Comparison of ENCODE assay signal across 27 mouse cellular contexts in the genomic region with DNA sequence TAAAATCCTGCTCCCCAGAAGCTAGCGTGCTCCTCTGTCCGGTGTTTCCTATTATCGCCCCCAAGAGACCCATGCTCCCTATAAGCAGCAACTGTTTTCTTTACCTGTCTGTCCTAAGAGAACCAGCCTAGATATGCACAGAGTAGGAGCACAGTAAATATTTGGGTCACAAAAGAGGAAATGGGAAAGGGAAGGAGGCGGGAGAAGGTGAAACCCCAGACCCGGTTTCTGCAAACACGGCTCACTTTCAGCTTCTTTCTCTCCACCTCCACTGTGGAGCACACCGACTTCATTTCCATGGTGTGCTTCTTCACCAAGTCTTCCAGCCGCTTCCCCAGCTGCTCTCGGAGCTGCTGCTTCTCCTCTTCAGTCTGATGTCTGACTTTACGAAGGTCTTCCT. TPM values are rescaled to one million over a fixed set of nuclear protein-coding genes. Genes with fewer than 3 reads are reported as not detected.
DNase-seq lines count a peak whose midpoint lies in the region; ATAC-seq and TF ChIP-seq lines count a peak whose summit lies in the region.
"Had no signal": no experiment of that assay in that cellular context is flagged by ENCODE, and none has a peak within 500 bp of the region (broad histone marks: within the 10 kb centered on the region; RNA-seq: fewer than 3 reads in every experiment).

No protein-coding gene starts in this region.

- peaks cover 15% of the 10 kb centered on the region for H3K9me3 ChIP-seq in megakaryocyte, embryonic 14.5 days
- no peaks in the 10 kb centered on the region for H3K9me3 ChIP-seq in intestine, embryonic 15.5 days
- H3K9me3 ChIP-seq: embryonic facial prominence, embryonic 13.5 days; embryonic facial prominence, embryonic 15.5 days; forebrain, embryonic 10.5 days; forebrain, embryonic 12.5 days; G1E had no signal

- peak; percentile 20 for DNase-seq in A20 (ENCODE audit: low read depth, low spot score)
- no peak for DNase-seq in spleen, postnatal 14 days (ENCODE audit: low spot score in 2 of 2)
- no peak for DNase-seq in left cerebral cortex, adult 2 months (ENCODE audit: extremely low spot score in 1 of 2, low spot score in 2 of 2)
- no peak for DNase-seq in layer of hippocampus, adult 2 months (ENCODE audit: low spot score in 2 of 2)
- DNase-seq: adrenal gland, adult 8-10 months; adrenal gland, postnatal 14 days; adrenal gland, postnatal 36 days; cerebellum, adult 11-12 months; cerebellum, adult 2 months; cerebellum, adult 9-10 months; cerebellum, postnatal 10 days; cerebellum, postnatal 25 days; embryo, embryonic 11 days had no signal

- peak overlapping the region; percentile 44 for H3K4me3 ChIP-seq in bone marrow, adult 2 months (replicated peaks; ENCODE audit: control insufficient read depth, low read depth, low read length)
- H3K4me3 ChIP-seq in megakaryocyte, embryonic 14.5 days (replicated peaks) = peak overlapping the region; percentile 11
- no peak overlapping the region for H3K4me3 ChIP-seq in left cerebral cortex, adult 2 months
- H3K4me3 ChIP-seq in intestine, embryonic 15.5 days (replicated peaks) = no peak overlapping the region
- no peak overlapping the region for H3K4me3 ChIP-seq in layer of hippocampus, adult 2 months
- H3K4me3 ChIP-seq: embryonic facial prominence, embryonic 13.5 days; embryonic facial prominence, embryonic 15.5 days; erythroblast, embryonic 14.5 days; forebrain, embryonic 10.5 days; forebrain, embryonic 12.5 days had no signal

- WGBS in bone marrow, adult 2 months = 23% methylated on average over 10 of the region's 10 CpGs
- WGBS in intestine, embryonic 15.5 days = 71% methylated on average over 10 of the region's 10 CpGs

- no peaks in the 10 kb centered on the region for H3K36me3 ChIP-seq in megakaryocyte, embryonic 14.5 days (replicated peaks; ENCODE audit: low read length)
- no peaks in the 10 kb centered on the region for H3K36me3 ChIP-seq in intestine, embryonic 15.5 days
- H3K36me3 ChIP-seq: embryonic facial prominence, embryonic 13.5 days; embryonic facial prominence, embryonic 15.5 days; forebrain, embryonic 10.5 days; forebrain, embryonic 12.5 days; G1E had no signal

- ATAC-seq in common myeloid progenitor, adult 5-6 weeks (replicated peaks; ENCODE audit: low read depth, poor library complexity, severe bottlenecking) = 0 out of 2 replicates have a peak, but pooled peaks have one; percentile 50
- no peak for ATAC-seq in intestine, embryonic 15.5 days
- ATAC-seq: activated CD4-positive, CD25-positive, alpha-beta regulatory T cell, adult 4 months; forebrain, embryonic 14.5 days; forebrain, embryonic 16.5 days; Patski had no signal

- H3K27me3 ChIP-seq in megakaryocyte, embryonic 14.5 days (replicated peaks) = no peaks in the 10 kb centered on the region
- H3K27me3 ChIP-seq in intestine, embryonic 15.5 days (replicated peaks) = no peaks in the 10 kb centered on the region
- H3K27me3 ChIP-seq: embryonic facial prominence, embryonic 13.5 days; embryonic facial prominence, embryonic 15.5 days; forebrain, embryonic 12.5 days had no signal

- no peak for TF ChIP-seq POLR2A in bone marrow, adult 2 months (IDR thresholded peaks at IDR 0.05; ENCODE audit: borderline replicate concordance, control insufficient read depth, low read depth, low read length)

- intact Hi-C loops in left cerebral cortex, adult 2 months (cut with DNase I) = no loop called here

- no peak overlapping the region for H3K27ac ChIP-seq in bone marrow, adult 2 months (ENCODE audit: control insufficient read depth, insufficient read depth, low read depth, low read length, poor library complexity)
- H3K27ac ChIP-seq in left cerebral cortex, adult 2 months = no peak overlapping the region
- no peak overlapping the region for H3K27ac ChIP-seq in intestine, embryonic 15.5 days
- H3K27ac ChIP-seq in layer of hippocampus, adult 2 months = no peak overlapping the region
- H3K27ac ChIP-seq: embryonic facial prominence, embryonic 13.5 days; embryonic facial prominence, embryonic 15.5 days; forebrain, embryonic 10.5 days; forebrain, embryonic 12.5 days had no signal

- no peak for TF ChIP-seq CTCF in bone marrow, adult 2 months (IDR thresholded peaks at IDR 0.05; ENCODE audit: control insufficient read depth, insufficient read depth, low read length)
- no peak for TF ChIP-seq CTCF in left cerebral cortex, adult 2 months (IDR thresholded peaks at IDR 0.05)
- no peak for TF ChIP-seq CTCF in layer of hippocampus, adult 2 months (conservative IDR thresholded peaks at IDR 0.05)

- H3K4me2 ChIP-seq in intestine, embryonic 15.5 days (replicated peaks) = no peak overlapping the region
- H3K4me2 ChIP-seq: embryonic facial prominence, embryonic 13.5 days; embryonic facial prominence, embryonic 15.5 days; forebrain, embryonic 12.5 days had no signal

- H3K4me1 ChIP-seq in bone marrow, adult 2 months (ENCODE audit: control insufficient read depth, insufficient read depth, low read length) = no peaks in the 10 kb centered on the region
- H3K4me1 ChIP-seq in megakaryocyte, embryonic 14.5 days = no peaks in the 10 kb centered on the region
- H3K4me1 ChIP-seq in intestine, embryonic 15.5 days (replicated peaks) = no peaks in the 10 kb centered on the region
- H3K4me1 ChIP-seq: embryonic facial prominence, embryonic 13.5 days; embryonic facial prominence, embryonic 15.5 days; forebrain, embryonic 10.5 days; forebrain, embryonic 12.5 days had no signal

- no peak overlapping the region for H3K9ac ChIP-seq in intestine, embryonic 15.5 days
- H3K9ac ChIP-seq: embryonic facial prominence, embryonic 13.5 days; embryonic facial prominence, embryonic 15.5 days; forebrain, embryonic 12.5 days had no signal

RNA-seq across cellular contexts. Expression of gene Fam184b, which starts 59.1 kb away (rescaled TPM):
- polyA plus RNA-seq in bone marrow, adult 2 months (2011; ENCODE audit: insufficient read depth, insufficient read length, low replicate concordance, missing spikeins) = not detected in 2 replicates
- total RNA-seq in common myeloid progenitor, adult 5-6 weeks (2017) = 0.05 TPM in 1 of 2 replicates, not detected in the other
- 0.12 TPM in 1 of 2 replicates, not detected in the other for polyA plus RNA-seq in megakaryocyte, embryonic 14.5 days (2012; ENCODE audit: insufficient read depth, low replicate concordance)
- total RNA-seq in left cerebral cortex, adult 2 months (2021) = 1 to 10 TPM; 8.1 TPM
- 2.9 and 3.3 TPM in 2 replicates for polyA plus RNA-seq in intestine, embryonic 15.5 days (2015; fragmentation: Nextera tagmentation; extraction: Ambion mirVana)
- 1 to 10 TPM; 6.9 to 8.3 TPM for total RNA-seq in layer of hippocampus, adult 2 months (2021)
- polyA plus RNA-seq: erythroblast, embryonic 14.5 days; G1E had no signal

Comparison
In these comparisons a context has a peak if more than half of its experiments do, and no peak if none do; other contexts are left out.
1. H3K4me3 ChIP-seq: peak in bone marrow, adult 2 months (single experiment) and megakaryocyte, embryonic 14.5 days (single experiment); none in left cerebral cortex, adult 2 months (single experiment), intestine, embryonic 15.5 days (single experiment) and layer of hippocampus, adult 2 months (single experiment).